Mouse (Mus musculus): ENCODE results near the gene Mt2. TPM values are rescaled to one million over a fixed set of nuclear protein-coding genes. Genes with fewer than 3 reads are reported as not detected.
"Not testable (repeated sequence)": the region's sequence is repeated elsewhere in the genome, so short reads cannot be mapped to it uniquely, and the experiment has no call there.

Mt2 gene
- polyA plus RNA-seq (2016; fragmentation: Nextera tagmentation; extraction: Ambion mirVana) = 34.1 and 35.0 TPM in 2 replicates

DNA sequence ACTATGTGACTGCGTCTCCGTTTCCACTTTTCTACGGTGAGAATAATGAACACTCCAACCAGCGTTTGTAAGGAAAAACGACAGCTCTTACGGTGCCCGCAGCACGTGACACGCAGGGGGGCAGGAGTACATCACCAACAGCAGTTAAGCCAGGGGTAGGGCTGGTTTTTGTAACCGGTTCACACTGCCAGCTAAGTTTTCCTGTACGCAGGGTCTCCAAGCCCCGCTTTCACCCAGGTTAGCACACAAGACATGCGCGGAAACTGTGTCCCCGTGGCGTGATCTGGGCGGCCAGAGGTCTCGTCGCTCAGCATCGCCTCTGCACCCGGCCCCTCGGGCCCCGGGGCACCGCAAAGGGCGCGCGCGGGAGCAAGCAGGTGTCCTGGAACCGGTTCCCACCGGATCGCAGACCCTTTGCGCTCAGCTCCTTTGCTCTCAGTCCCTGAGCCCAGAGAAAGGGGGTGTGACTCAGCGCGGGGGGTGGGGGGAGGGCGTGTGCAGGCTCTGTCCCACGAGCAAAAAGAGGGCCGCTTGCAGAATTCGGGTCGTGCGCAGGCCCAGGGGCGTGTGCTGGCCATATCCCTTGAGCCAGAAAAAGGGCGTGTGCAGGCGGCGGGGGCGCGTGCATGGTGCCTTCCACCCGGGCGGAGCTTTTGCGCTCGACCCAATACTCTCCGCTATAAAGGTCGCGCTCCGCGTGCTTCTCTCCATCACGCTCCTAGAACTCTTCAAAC, at the start of gene Mt2:
TSS of gene Mt2 (plus strand) at position 590 of the 734 bp plus-strand sequence.
- H3K9ac ChIP-seq = peak within 1 kb of the TSS; percentile 63
- H3K27ac ChIP-seq = no peak within 1 kb of the TSS
- no peaks in the 10 kb centered on the region for H3K9me3 ChIP-seq
- no peaks in the 10 kb centered on the region for H3K36me3 ChIP-seq (replicated peaks)
- peak within 1 kb of the TSS; percentile 92 for H3K4me2 ChIP-seq
- ATAC-seq (ENCODE audit: low FRiP score) = peak; percentile 44
- under 1% methylated on average over 56 of the region's 56 CpGs for WGBS
- peak within 1 kb of the TSS; percentile 49 for H3K4me3 ChIP-seq (replicated peaks)
- H3K27me3 ChIP-seq = peaks cover 92% of the 10 kb centered on the region
- peaks cover 23% of the 10 kb centered on the region for H3K4me1 ChIP-seq

GRCm38 (mm10) chr8:94122711-94123468, 49.6 kb upstream of the Mt2 start:
- no peak overlapping the region for H3K4me2 ChIP-seq
- ATAC-seq (ENCODE audit: low FRiP score) = no peak
- H3K4me3 ChIP-seq (replicated peaks) = no peak overlapping the region
- H3K4me1 ChIP-seq = peaks cover 45% of the 10 kb centered on the region
- no peak overlapping the region for H3K9ac ChIP-seq
- 56% methylated on average over 8 of the region's 8 CpGs for WGBS
- no peaks in the 10 kb centered on the region for H3K36me3 ChIP-seq (replicated peaks)
- no peaks in the 10 kb centered on the region for H3K9me3 ChIP-seq
- peak overlapping the region; percentile 50; the same call in 1 of the 2 replicates for H3K27ac ChIP-seq
- H3K27me3 ChIP-seq = no peaks in the 10 kb centered on the region

DNA sequence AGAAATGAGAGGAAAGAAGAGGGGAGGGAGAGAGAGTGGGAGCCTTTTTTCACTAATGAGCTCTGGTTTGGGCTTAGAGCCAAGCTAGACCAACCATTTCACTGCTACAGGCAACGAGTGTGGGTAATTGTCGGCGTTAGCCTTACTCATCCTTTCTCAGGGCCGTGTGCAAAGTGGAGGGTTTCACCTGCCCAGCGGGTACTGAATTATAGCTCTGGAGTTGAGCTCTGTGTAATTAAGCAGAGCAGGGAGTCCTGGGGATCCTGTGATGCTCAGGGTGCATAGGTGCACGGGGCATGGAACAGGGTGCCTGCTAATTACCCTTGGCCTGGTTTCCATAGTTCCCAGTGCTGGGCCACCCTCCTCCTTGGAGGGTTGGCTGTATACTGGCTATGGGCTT, 44.8 kb upstream of the Mt2 start:
- peak overlapping the region; percentile 42 for H3K27ac ChIP-seq
- 59% methylated on average over 6 of the region's 6 CpGs for WGBS

GRCm38 (mm10) chr8:94129133-94129789, 43.2 kb upstream of the Mt2 start:
- Histone ChIP-seq H3K9ac (no peak overlapping the region), H3K4me3 (replicated peaks) (no peak overlapping the region), H3K27me3 (no peaks in the 10 kb centered on the region), H3K36me3 (replicated peaks) (no peaks in the 10 kb centered on the region), H3K4me2 (no peak overlapping the region), H3K4me1 (peaks cover 7% of the 10 kb centered on the region; the same call in 1 of the 2 replicates), H3K9me3 (0 out of 2 replicates have a peak, but pooled peaks cover 3% of the 10 kb centered on the region), H3K27ac (no peak overlapping the region)
- WGBS = 71% methylated on average over 6 of the region's 6 CpGs
- no peak for ATAC-seq (ENCODE audit: low FRiP score)

More for the DNA sequence above, 44.8 kb upstream of the Mt2 start:
- Histone ChIP-seq H3K4me1 (peaks cover 13% of the 10 kb centered on the region; the same call in 1 of the 2 replicates), H3K4me2 (no peak overlapping the region), H3K36me3 (replicated peaks) (no peaks in the 10 kb centered on the region), H3K9ac (no peak overlapping the region), H3K27me3 (no peaks in the 10 kb centered on the region), H3K4me3 (replicated peaks) (no peak overlapping the region), H3K9me3 (no peaks in the 10 kb centered on the region)
- peak; percentile 63; the same call in 1 of the 2 replicates for ATAC-seq (ENCODE audit: low FRiP score)

DNA sequence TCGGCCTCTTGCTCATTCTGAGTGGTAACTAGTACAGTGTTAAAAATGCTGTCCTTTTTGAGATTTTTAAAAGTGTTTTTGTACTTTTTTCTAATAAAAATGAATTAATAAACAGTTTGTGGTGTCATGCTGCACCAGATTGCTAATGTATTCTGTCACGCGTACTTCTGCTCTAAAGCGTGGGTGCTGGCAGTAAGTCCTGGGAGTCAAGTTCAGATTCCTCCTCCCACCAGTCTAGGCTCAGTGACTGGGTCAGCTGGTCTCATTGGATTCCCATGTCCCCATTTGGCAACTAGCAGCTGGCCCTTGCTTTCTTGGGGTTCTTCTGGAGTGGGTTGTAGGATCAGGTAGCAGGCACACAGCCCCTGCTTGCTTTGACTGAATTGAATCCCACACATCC, 42.3 kb upstream of the Mt2 start:
- no peak overlapping the region for H3K4me3 ChIP-seq (replicated peaks)
- H3K27ac ChIP-seq = no peak overlapping the region
- no peak overlapping the region for H3K9ac ChIP-seq
- no peak overlapping the region for H3K4me2 ChIP-seq
- WGBS = 98% methylated on average over 4 of the region's 4 CpGs
- peaks cover 7% of the 10 kb centered on the region; the same call in 1 of the 2 replicates for H3K4me1 ChIP-seq
- 0 out of 2 replicates have a peak, but pooled peaks cover 3% of the 10 kb centered on the region for H3K9me3 ChIP-seq
- no peaks in the 10 kb centered on the region for H3K36me3 ChIP-seq (replicated peaks)
- ATAC-seq (ENCODE audit: low FRiP score) = no peak
- no peaks in the 10 kb centered on the region for H3K27me3 ChIP-seq

- no peak overlapping the region for H3K4me3 ChIP-seq (replicated peaks)
- H3K9me3 ChIP-seq = 0 out of 2 replicates have a peak, but pooled peaks cover 3% of the 10 kb centered on the region
- 80% methylated on average over 5 of the region's 5 CpGs for WGBS
- peaks cover 7% of the 10 kb centered on the region; the same call in 1 of the 2 replicates for H3K4me1 ChIP-seq
- H3K4me2 ChIP-seq = no peak overlapping the region
- no peaks in the 10 kb centered on the region for H3K36me3 ChIP-seq (replicated peaks)
- no peaks in the 10 kb centered on the region for H3K27me3 ChIP-seq
- ATAC-seq (ENCODE audit: low FRiP score) = no peak
- no peak overlapping the region for H3K27ac ChIP-seq
- no peak overlapping the region for H3K9ac ChIP-seq
Observed at GRCm38 (mm10) chr8:94132096-94132495, 40.4 kb upstream of the Mt2 start.

- H3K36me3 ChIP-seq (replicated peaks); H3K9me3 ChIP-seq; H3K4me3 ChIP-seq (replicated peaks); H3K27me3 ChIP-seq; H3K9ac ChIP-seq; H3K4me1 ChIP-seq; H3K4me2 ChIP-seq; ATAC-seq (ENCODE audit: low FRiP score); H3K27ac ChIP-seq: not testable (repeated sequence)
- 85% methylated on average over 3 of the region's 3 CpGs for WGBS
Observed at GRCm38 (mm10) chr8:94134601-94135000, 37.9 kb upstream of the Mt2 start.

DNA sequence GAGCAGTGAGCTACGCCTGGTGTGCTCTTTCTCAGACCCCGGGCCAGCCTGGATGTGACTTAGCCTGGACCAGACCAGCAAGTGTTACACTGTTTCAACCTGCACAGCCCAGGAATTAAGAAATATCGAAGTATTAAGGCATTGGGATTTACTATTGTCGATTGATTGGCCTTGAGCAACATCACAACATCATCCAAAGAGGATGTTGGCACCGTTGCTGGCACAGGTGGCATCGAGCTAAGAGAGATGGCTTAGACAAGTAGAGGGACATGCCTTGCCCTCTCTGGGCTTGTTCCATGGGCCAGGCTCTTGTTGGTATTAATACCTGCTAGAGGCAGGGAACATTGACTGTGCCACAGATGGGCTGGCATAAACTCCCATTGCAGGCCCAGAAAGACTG, 36.9 kb upstream of the Mt2 start:
- Histone ChIP-seq H3K9ac (no peak overlapping the region), H3K4me1 (no peaks in the 10 kb centered on the region), H3K4me3 (replicated peaks) (no peak overlapping the region), H3K27me3 (no peaks in the 10 kb centered on the region), H3K27ac (no peak overlapping the region), H3K4me2 (no peak overlapping the region), H3K9me3 (0 out of 2 replicates have a peak, but pooled peaks cover 3% of the 10 kb centered on the region), H3K36me3 (replicated peaks) (no peaks in the 10 kb centered on the region)
- ATAC-seq (ENCODE audit: low FRiP score) = no peak
- WGBS = 91% methylated on average over 6 of the region's 6 CpGs

- Histone ChIP-seq H3K4me2 (no peak overlapping the region), H3K9me3 (0 out of 2 replicates have a peak, but pooled peaks cover 3% of the 10 kb centered on the region), H3K4me1 (no peaks in the 10 kb centered on the region), H3K27me3 (no peaks in the 10 kb centered on the region), H3K4me3 (replicated peaks) (no peak overlapping the region), H3K9ac (no peak overlapping the region), H3K27ac (no peak overlapping the region), H3K36me3 (replicated peaks) (no peaks in the 10 kb centered on the region)
- WGBS = 82% methylated on average over 7 of the region's 7 CpGs
- no peak for ATAC-seq (ENCODE audit: low FRiP score)
Observed at GRCm38 (mm10) chr8:94136192-94136591, 36.3 kb upstream of the Mt2 start.

DNA sequence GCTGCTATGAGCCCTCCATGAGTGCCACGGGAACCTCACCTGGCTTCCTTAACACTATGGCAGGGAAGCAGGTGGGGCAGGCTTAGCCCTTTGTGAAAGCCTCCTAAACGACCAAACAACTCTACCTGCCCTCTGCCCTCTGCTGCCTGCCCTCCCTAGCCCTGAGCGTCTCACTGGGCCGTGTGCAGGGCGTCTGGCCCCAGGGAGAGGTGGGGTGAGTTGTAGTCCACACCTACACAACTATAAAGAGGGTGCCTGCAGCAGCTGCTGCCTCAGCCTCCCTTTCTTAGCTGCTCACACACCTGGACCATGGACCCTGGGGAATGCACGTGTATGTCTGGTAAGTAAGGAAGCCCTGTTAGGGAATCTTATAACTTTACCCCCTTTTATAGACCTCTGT, 35.5 kb upstream of the Mt2 start, which contains the start of gene Mt4:
TSS of gene Mt4 (plus strand) at position 265 of the 400 bp plus-strand sequence.
- Histone ChIP-seq H3K27ac (no peak within 1 kb of the TSS), H3K4me2 (no peak within 1 kb of the TSS), H3K27me3 (no peaks in the 10 kb centered on the region), H3K4me3 (replicated peaks) (no peak within 1 kb of the TSS), H3K9ac (no peak within 1 kb of the TSS), H3K4me1 (no peaks in the 10 kb centered on the region), H3K9me3 (0 out of 2 replicates have a peak, but pooled peaks cover 3% of the 10 kb centered on the region), H3K36me3 (replicated peaks) (no peaks in the 10 kb centered on the region)
- 54% methylated on average over 6 of the region's 6 CpGs for WGBS
- ATAC-seq (ENCODE audit: low FRiP score) = no peak

DNA sequence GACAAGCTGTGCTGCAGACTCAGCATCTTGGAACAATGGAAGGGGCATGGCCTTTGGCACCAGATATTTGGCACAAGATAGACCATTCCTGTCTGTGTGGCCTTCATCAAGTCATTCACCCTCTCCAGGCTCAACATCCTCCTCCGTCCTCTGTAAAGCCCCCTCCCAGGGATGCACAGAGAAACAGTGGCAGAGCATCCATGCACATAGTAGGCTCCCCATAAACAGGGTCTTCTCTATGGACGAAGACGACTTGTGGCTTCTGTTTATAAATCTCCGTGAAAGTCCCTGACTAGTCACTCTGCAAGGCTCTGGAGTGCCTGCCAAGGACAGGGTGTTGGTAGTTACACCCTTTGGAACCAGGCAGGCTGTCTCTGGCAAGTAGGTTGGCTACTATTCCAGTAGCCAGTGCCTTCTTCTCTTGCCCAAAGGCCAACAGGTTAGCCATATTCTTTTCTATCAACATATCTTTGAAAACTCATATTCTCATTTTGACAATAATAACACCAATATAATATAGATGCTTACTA, 32.1 kb upstream of the Mt2 start:
- no peak for ATAC-seq (ENCODE audit: low FRiP score)
- no peak overlapping the region for H3K4me2 ChIP-seq
- H3K27me3 ChIP-seq = no peaks in the 10 kb centered on the region
- H3K27ac ChIP-seq = no peak overlapping the region
- 83% methylated on average over 4 of the region's 4 CpGs for WGBS
- H3K4me3 ChIP-seq (replicated peaks) = no peak overlapping the region
- no peak overlapping the region for H3K9ac ChIP-seq
- no peaks in the 10 kb centered on the region for H3K9me3 ChIP-seq
- H3K36me3 ChIP-seq (replicated peaks) = no peaks in the 10 kb centered on the region; the same call in 1 of the 2 replicates
- H3K4me1 ChIP-seq = no peaks in the 10 kb centered on the region

- WGBS = 48% methylated on average over 5 of the region's 5 CpGs
- no peak overlapping the region for H3K4me2 ChIP-seq
- ATAC-seq (ENCODE audit: low FRiP score) = no peak
Observed at GRCm38 (mm10) chr8:94148236-94148635, 24.2 kb upstream of the Mt2 start.

More at GRCm38 (mm10) chr8:94148236-94148635, 24.2 kb upstream of the Mt2 start:
- Histone ChIP-seq H3K36me3 (replicated peaks) (no peaks in the 10 kb centered on the region), H3K4me1 (peaks cover 20% of the 10 kb centered on the region), H3K27me3 (peaks cover 19% of the 10 kb centered on the region; the same call in 1 of the 2 replicates), H3K9ac (no peak overlapping the region), H3K27ac (no peak overlapping the region), H3K4me3 (replicated peaks) (no peak overlapping the region), H3K9me3 (no peaks in the 10 kb centered on the region)
